Mouse (Mus musculus) brain, embryonic 18.5 days (tissue): ENCODE measurements around the gene Rbm12.

Source experiments
- DNase-seq: peaks from one replicate; pipeline ENCODE4 v3.0.0-alpha.2; 2012; ENCODE audit warnings: low read depth, low spot score

Gene Rbm12

DNA sequence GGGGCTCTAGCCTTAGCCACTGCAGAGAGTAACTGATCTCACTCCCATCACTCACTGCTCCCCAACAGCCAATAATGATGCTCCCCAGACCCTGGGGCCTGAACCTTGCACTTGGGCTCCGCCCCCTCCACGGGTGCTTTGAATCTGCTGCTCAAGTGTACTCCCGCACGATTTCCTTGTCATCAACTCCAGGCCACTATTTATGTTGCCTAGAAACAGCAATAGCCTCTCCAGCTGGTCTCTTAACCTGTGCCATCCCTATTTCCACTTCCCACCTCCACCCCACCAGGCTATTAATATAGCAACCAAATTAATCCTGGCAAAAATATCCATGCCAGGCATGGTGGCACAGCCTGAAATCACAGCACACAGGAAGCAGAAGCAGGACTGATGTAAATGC, 32.1 kb downstream of the Rbm12 start:
- no peak for DNase-seq

GRCm38 (mm10) chr2:156079183-156079560, 32.6 kb downstream of the Rbm12 start:
- no peak for DNase-seq

DNA sequence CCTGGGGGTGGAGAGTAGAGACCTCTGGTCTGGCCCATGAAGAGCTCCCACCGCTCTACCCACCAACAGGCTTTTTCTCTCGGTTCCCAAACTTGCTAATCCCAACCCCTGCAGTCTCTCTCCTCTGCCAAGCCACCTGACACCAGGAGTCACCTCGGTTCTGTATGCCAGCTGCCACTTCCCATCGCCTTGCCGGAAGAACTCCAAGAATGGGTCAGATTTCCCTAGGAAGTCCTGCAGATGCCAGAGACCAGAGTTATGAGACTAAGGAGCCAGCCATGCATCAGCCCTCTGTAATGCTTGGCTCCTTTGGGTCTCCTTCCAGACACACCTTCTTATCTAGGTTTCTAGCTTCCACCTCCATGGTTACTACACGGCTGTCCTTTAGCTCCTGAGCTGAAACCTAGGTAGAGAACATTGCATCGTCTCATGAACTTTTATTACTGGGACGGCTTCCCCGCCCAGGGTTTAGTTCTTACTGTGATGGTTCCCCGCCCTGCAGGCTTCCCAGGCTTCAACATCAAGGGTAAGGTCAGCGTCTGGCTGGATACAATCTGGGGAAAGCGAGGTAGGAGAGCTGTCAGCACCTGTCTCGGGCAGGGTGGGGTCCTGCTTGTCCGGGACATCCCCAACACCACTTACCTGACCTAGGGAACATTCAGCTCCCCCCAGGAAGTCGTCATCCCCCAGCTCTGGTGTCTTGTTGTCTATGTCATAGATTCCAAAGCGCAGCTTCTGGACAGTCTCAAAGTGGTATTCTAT, 33.2 kb downstream of the Rbm12 start:
- DNase-seq: no peak

DNA sequence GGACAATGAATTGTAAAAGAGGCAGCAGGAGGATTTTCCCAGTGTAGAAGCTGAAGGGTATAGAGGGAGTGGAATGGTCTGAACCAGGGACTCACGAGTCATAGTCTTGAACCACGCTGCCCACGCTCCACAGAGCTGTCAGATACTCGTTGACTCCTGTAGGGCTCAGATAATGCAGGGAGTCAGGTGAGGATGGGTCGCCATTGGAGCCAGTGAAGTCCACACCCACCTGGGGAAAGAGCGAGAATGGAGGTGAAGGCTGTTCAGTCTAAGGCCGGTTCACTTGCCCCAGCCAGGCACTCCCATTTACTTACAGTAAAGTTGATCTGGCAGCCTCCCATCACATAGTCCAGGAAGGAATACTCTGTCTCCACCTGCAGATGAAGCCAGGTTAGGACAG, 34.3 kb downstream of the Rbm12 start:
- DNase-seq: no peak

DNA sequence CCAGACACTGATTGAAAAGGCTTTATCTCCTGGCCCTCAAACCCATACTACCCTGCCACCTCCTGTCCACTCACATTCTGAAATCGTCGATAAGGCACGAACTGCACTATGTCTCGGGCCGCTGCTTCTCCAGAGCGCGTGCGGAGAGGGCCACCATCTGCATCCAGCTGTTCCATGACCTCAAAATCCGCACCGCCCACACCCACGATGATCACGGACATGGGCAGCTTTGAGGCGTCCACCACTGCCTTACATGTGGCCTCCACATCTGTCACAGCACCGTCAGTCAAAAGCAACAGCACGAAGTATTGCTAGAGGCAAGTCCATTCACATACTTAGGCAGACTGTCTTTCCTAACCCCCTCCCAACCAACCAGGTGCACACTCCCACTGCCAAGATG, 38.1 kb downstream of the Rbm12 start:
- DNase-seq: no peak

- DNase-seq: no peak
Observed at GRCm38 (mm10) chr2:156071236-156071635, 40.5 kb downstream of the Rbm12 start.

GRCm38 (mm10) chr2:156067916-156068315, 43.9 kb downstream of the Rbm12 start:
- DNase-seq: no peak

- no peak for DNase-seq
Observed at GRCm38 (mm10) chr2:156066126-156066525, 45.7 kb downstream of the Rbm12 start.

DNA sequence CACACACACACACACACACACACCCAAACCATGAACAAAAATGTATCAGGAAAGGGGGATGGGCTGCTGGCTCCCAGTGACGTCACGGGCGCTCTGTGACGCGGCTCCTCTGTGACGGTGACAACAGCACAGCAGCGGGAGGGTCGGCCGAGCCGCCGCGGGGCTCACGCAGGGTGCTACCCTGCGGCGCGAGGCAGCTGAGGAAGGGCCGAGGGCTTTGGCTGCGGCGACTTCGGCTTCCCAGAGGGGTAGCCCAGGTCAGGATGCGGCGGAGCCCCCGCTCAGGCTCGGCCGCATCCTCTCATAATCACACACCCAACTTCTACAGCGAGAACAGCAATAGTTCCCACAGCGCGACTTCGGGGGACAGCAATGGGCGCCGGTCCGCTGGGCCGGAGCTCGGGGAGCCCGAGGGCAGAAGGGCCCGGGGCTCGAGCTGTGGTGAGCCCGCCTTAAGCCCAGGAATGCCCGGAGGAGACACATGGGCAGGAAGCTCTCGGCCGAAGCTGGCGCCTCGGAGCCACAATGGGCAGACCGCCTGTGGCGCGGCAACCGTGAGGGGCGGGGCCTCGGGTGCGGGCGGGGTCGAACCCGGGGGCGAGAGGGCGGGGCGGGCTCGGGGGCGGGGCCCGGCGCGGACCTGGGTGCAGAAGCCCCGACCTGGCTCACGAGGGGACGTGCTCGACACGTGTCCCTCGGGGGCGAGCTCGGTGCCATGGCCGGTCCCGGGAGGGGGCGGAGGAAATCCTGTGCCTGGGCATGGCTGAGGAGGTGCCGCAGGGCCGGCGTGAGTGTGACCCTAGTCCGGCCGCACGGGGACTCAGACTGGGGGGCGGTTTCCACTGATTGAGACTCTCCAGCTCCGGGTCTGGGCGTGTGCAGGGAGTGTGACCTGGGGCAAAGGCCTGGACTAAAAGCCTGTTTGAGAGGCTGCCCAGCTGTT, 46.4 kb downstream of the Rbm12 start, which contains the start of gene Spag4:
Spag4 (plus strand) TSS at position 77 of the 943 bp plus-strand sequence.
- peak; percentile 24 for DNase-seq

GRCm38 (mm10) chr2:156052816-156053215, 59.0 kb downstream of the Rbm12 start, which contains the start of gene Fer1l4:
Fer1l4 (minus strand) TSS chr2:156052947.
- no peak for DNase-seq

GRCm38 (mm10) chr2:156047929-156048328, 63.8 kb downstream of the Rbm12 start:
- no peak for DNase-seq

DNA sequence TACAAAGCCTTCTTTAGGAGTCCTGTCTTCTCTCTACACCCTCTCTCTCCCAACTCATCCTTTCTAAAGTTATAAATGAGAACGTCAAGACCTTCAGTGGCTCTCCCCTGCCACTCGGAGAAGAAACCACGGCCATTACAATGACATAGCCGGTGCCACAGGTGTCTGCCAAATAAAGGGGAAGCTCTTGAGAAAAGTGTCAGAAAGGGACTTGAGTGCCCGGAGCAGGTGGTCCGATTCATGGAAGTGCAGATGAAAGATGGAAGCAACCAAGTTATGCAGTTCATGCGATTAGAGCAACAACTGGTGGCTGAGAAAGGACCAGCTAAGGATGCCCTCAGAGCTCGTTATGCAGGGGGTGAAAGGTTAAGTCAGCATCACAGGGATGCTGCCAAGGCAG, 68.9 kb downstream of the Rbm12 start:
- no peak for DNase-seq
